Mouse (Mus musculus) large intestine, adult 2 months (tissue): ENCODE results near the gene Dok4. TPM values are rescaled to one million over a fixed set of nuclear protein-coding genes. Genes with fewer than 3 reads are reported as not detected.

Experiments
- polyA plus RNA-seq: library from polyadenylated mRNA; depleted of rRNA; stranded (reverse); fragments of >200 nt; gene quantifications from 2 replicates; pipeline ENCODE4 v1.2.3, GENCODE M21; 2012; rRNA removed

Dok4 gene
- polyA plus RNA-seq, 1 experiment, result 116 TPM

Other genes with a start within 250 kb of the Dok4 start
- 61.7 and 76.1 TPM in 2 replicates for gene Arl2bp, start 209.7 kb downstream of the Dok4 start, polyA plus RNA-seq
- gene Pllp, start 180.1 kb downstream of the Dok4 start, polyA plus RNA-seq, result 63.8 and 69.8 TPM in 2 replicates
- gene Ccl22, start 130.7 kb downstream of the Dok4 start, polyA plus RNA-seq, result 7.7 and 8.9 TPM in 2 replicates
- gene Cx3cl1, start 104.3 kb downstream of the Dok4 start, polyA plus RNA-seq, result 53.2 and 127 TPM in 2 replicates
- gene Ccl17, start 65.9 kb downstream of the Dok4 start, polyA plus RNA-seq, result 2.5 and 4.9 TPM in 2 replicates
- 100 and 148 TPM in 2 replicates for gene Coq9, start 38.0 kb downstream of the Dok4 start, polyA plus RNA-seq
- gene Ciapin1, start 38.0 kb downstream of the Dok4 start, polyA plus RNA-seq, result 39.1 and 44.8 TPM in 2 replicates
- 78.3 and 78.8 TPM in 2 replicates for gene Polr2c, start 18.9 kb downstream of the Dok4 start, polyA plus RNA-seq
- gene Ccdc102a, start 41.8 kb upstream of the Dok4 start, polyA plus RNA-seq, result 4.3 and 5.8 TPM in 2 replicates
- gene Adgrg5, start 47.4 kb upstream of the Dok4 start, polyA plus RNA-seq, result 13.2 and 21.4 TPM in 2 replicates
- 26.3 and 37.3 TPM in 2 replicates for gene Adgrg1, start 98.4 kb upstream of the Dok4 start, polyA plus RNA-seq
- 5.5 and 9.2 TPM in 2 replicates for gene Adgrg3, start 141.4 kb upstream of the Dok4 start, polyA plus RNA-seq
- gene Drc7, start 178.8 kb upstream of the Dok4 start, polyA plus RNA-seq, result not detected in 2 replicates
- 16.5 and 19.0 TPM in 2 replicates for gene Katnb1, start 204.9 kb upstream of the Dok4 start, polyA plus RNA-seq